Mouse (Mus musculus) midbrain, embryonic 12.5 days (tissue): ENCODE data around the gene Epb41l4b. TPM values are rescaled to one million over a fixed set of nuclear protein-coding genes. Genes with fewer than 3 reads are reported as not detected.
A peak's percentile ranks its signal among the peaks of the same experiment; 100 is the strongest.

Source experiments
- ATAC-seq: fragments of 200-750 bp; cut with Nextera tagmentation; 2 replicates; pipeline ENCODE4 v1.8.0; 2017; ENCODE audit warnings: low read depth, moderate TSS enrichment, moderate library complexity; ENCODE audit not compliant: low FRiP score
- H3K27ac ChIP-seq: fragments of 300-500 bp; sonication (generic); replicated peaks from 2 replicates; pipeline ENCODE4 v1.5.1; 2016; ENCODE audit warnings: mild to moderate bottlenecking
- H3K27me3 ChIP-seq: fragments of 300-500 bp; sonication (generic); 2 replicates; pipeline ENCODE4 v1.6.1; 2016; ENCODE audit warnings: mild to moderate bottlenecking
- H3K36me3 ChIP-seq: fragments of 300-500 bp; sonication (generic); 2 replicates; pipeline ENCODE4 v1.6.1; 2016
- H3K4me1 ChIP-seq: fragments of 300-500 bp; sonication (generic); 2 replicates; pipeline ENCODE4 v1.6.1; 2016
- H3K4me2 ChIP-seq: fragments of 300-500 bp; sonication (generic); replicated peaks from 2 replicates; pipeline ENCODE4 v1.6.1; 2016; ENCODE audit warnings: mild to moderate bottlenecking, moderate library complexity
- H3K4me3 ChIP-seq: fragments of 300-500 bp; sonication (generic); 2 replicates; pipeline ENCODE4 v1.5.1; 2016; ENCODE audit warnings: mild to moderate bottlenecking
- H3K9ac ChIP-seq: fragments of 300-500 bp; sonication (generic); replicated peaks from 2 replicates; pipeline ENCODE4 v1.6.1; 2016; ENCODE audit warnings: mild to moderate bottlenecking, moderate library complexity
- H3K9me3 ChIP-seq: fragments of 300-500 bp; sonication (generic); 2 replicates; pipeline ENCODE4 v1.6.1; 2016; ENCODE audit warnings: mild to moderate bottlenecking
- WGBS: fragments of 180-500 bp; shearing (Covaris S2); methylation state at CpG from one replicate; pipeline ENCODE4 v1.1.7; 2016; 5-methylcytosine and 5-hydroxymethylcytosine counted together
- polyA plus RNA-seq: library from polyadenylated mRNA; unstranded; fragments of >200 nt; fragmentation: Nextera tagmentation; extraction: Ambion mirVana; gene quantifications from 2 replicates; pipeline ENCODE4 v1.2.1, GENCODE M21; 2016

Epb41l4b gene
- polyA plus RNA-seq, 1 experiment from 2014 or later: 2.0 TPM

- Histone ChIP-seq H3K9ac (no peak overlapping the region), H3K27ac (no peak overlapping the region), H3K27me3 (no peaks in the 10 kb centered on the region), H3K4me3 (no peak overlapping the region), H3K4me2 (no peak overlapping the region), H3K4me1 (peaks cover 3% of the 10 kb centered on the region; the same call in 1 of the 2 replicates), H3K36me3 (no peaks in the 10 kb centered on the region), H3K9me3 (no peaks in the 10 kb centered on the region)
- ATAC-seq: no peak
- WGBS: 65% methylated on average over 11 of the region's 11 CpGs
These were observed 20.2 kb downstream of the Epb41l4b start for GRCm38 (mm10) chr4:57123003-57123402.

GRCm38 (mm10) chr4:57122166-57122565 is 21.1 kb downstream of the Epb41l4b start:
- H3K9ac ChIP-seq: no peak overlapping the region
- no peaks in the 10 kb centered on the region for H3K27me3 ChIP-seq
- peaks cover 3% of the 10 kb centered on the region; the same call in 1 of the 2 replicates for H3K4me1 ChIP-seq
- 86% methylated on average over 3 of the region's 3 CpGs for WGBS
- no peaks in the 10 kb centered on the region for H3K9me3 ChIP-seq
- no peak overlapping the region for H3K4me2 ChIP-seq
- no peak overlapping the region for H3K27ac ChIP-seq
- H3K36me3 ChIP-seq: no peaks in the 10 kb centered on the region
- H3K4me3 ChIP-seq: no peak overlapping the region
- no peak for ATAC-seq

GRCm38 (mm10) chr4:57120563-57120962 is 22.7 kb downstream of the Epb41l4b start:
- 0 out of 2 replicates have a peak, but pooled peaks have one; percentile 6 for ATAC-seq
- Histone ChIP-seq H3K36me3 (no peaks in the 10 kb centered on the region), H3K27me3 (no peaks in the 10 kb centered on the region), H3K9me3 (no peaks in the 10 kb centered on the region), H3K27ac (no peak overlapping the region), H3K4me1 (peaks cover 3% of the 10 kb centered on the region; the same call in 1 of the 2 replicates), H3K4me3 (no peak overlapping the region), H3K4me2 (no peak overlapping the region), H3K9ac (no peak overlapping the region)
- 68% methylated on average over 2 of the region's 2 CpGs for WGBS

GRCm38 (mm10) chr4:57119976-57120375 is 23.3 kb downstream of the Epb41l4b start:
- ATAC-seq: no peak
- H3K27me3 ChIP-seq: no peaks in the 10 kb centered on the region
- WGBS: 86% methylated on average over 6 of the region's 6 CpGs
- H3K36me3 ChIP-seq: no peaks in the 10 kb centered on the region
- no peak overlapping the region for H3K4me3 ChIP-seq
- no peak overlapping the region for H3K9ac ChIP-seq
- H3K4me2 ChIP-seq: no peak overlapping the region
- no peaks in the 10 kb centered on the region for H3K9me3 ChIP-seq
- H3K27ac ChIP-seq: no peak overlapping the region
- peaks cover 3% of the 10 kb centered on the region; the same call in 1 of the 2 replicates for H3K4me1 ChIP-seq

- ATAC-seq: no peak
- Histone ChIP-seq H3K4me2 (no peak overlapping the region), H3K4me3 (no peak overlapping the region), H3K9ac (no peak overlapping the region), H3K4me1 (peaks cover 3% of the 10 kb centered on the region; the same call in 1 of the 2 replicates), H3K27me3 (no peaks in the 10 kb centered on the region), H3K9me3 (no peaks in the 10 kb centered on the region), H3K36me3 (no peaks in the 10 kb centered on the region), H3K27ac (no peak overlapping the region)
- 90% methylated on average over 3 of the region's 3 CpGs for WGBS
These were observed 24.4 kb downstream of the Epb41l4b start for GRCm38 (mm10) chr4:57118883-57119282.

GRCm38 (mm10) chr4:57116278-57116677 is 27.0 kb downstream of the Epb41l4b start:
- H3K9me3 ChIP-seq: no peaks in the 10 kb centered on the region
- H3K27me3 ChIP-seq: no peaks in the 10 kb centered on the region
- 93% methylated on average over 6 of the region's 6 CpGs for WGBS
- H3K9ac ChIP-seq: no peak overlapping the region
- no peaks in the 10 kb centered on the region for H3K36me3 ChIP-seq
- no peak for ATAC-seq
- no peak overlapping the region for H3K27ac ChIP-seq
- H3K4me2 ChIP-seq: no peak overlapping the region
- H3K4me3 ChIP-seq: no peak overlapping the region
- no peaks in the 10 kb centered on the region; the same call in 1 of the 2 replicates for H3K4me1 ChIP-seq

GRCm38 (mm10) chr4:57114617-57115592 is 28.3 kb downstream of the Epb41l4b start:
- no peaks in the 10 kb centered on the region for H3K36me3 ChIP-seq
- H3K4me2 ChIP-seq: no peak overlapping the region
- no peaks in the 10 kb centered on the region for H3K27me3 ChIP-seq
- H3K9me3 ChIP-seq: no peaks in the 10 kb centered on the region
- no peak overlapping the region for H3K9ac ChIP-seq
- no peak overlapping the region for H3K27ac ChIP-seq
- no peak for ATAC-seq
- H3K4me1 ChIP-seq: no peaks in the 10 kb centered on the region; the same call in 1 of the 2 replicates
- H3K4me3 ChIP-seq: no peak overlapping the region
- WGBS: 79% methylated on average over 19 of the region's 19 CpGs

- no peak overlapping the region; the same call in 1 of the 2 replicates for H3K27ac ChIP-seq
- H3K36me3 ChIP-seq: no peaks in the 10 kb centered on the region
- no peak overlapping the region for H3K4me2 ChIP-seq
- H3K27me3 ChIP-seq: no peaks in the 10 kb centered on the region
- H3K4me1 ChIP-seq: no peaks in the 10 kb centered on the region; the same call in none of the 2 replicates
- 68% methylated on average over 7 of the region's 7 CpGs for WGBS
- H3K9ac ChIP-seq: no peak overlapping the region
- H3K4me3 ChIP-seq: no peak overlapping the region
- no peaks in the 10 kb centered on the region for H3K9me3 ChIP-seq
- no peak for ATAC-seq
These were observed 29.6 kb downstream of the Epb41l4b start for GRCm38 (mm10) chr4:57113472-57114216.

- 88% methylated on average over 11 of the region's 11 CpGs for WGBS
- no peaks in the 10 kb centered on the region for H3K27me3 ChIP-seq
- H3K4me1 ChIP-seq: no peaks in the 10 kb centered on the region; the same call in none of the 2 replicates
- ATAC-seq: no peak
- H3K4me3 ChIP-seq: no peak overlapping the region
- H3K36me3 ChIP-seq: no peaks in the 10 kb centered on the region
- no peak overlapping the region for H3K27ac ChIP-seq
- H3K4me2 ChIP-seq: no peak overlapping the region
- no peaks in the 10 kb centered on the region for H3K9me3 ChIP-seq
- H3K9ac ChIP-seq: no peak overlapping the region
These were observed 31.2 kb downstream of the Epb41l4b start for GRCm38 (mm10) chr4:57111992-57112540.

GRCm38 (mm10) chr4:57111411-57111810 is 31.8 kb downstream of the Epb41l4b start:
- H3K9me3 ChIP-seq: no peaks in the 10 kb centered on the region
- WGBS: 84% methylated on average over 4 of the region's 4 CpGs
- no peaks in the 10 kb centered on the region; the same call in none of the 2 replicates for H3K4me1 ChIP-seq
- no peak overlapping the region for H3K4me3 ChIP-seq
- no peak for ATAC-seq
- H3K36me3 ChIP-seq: no peaks in the 10 kb centered on the region
- H3K27me3 ChIP-seq: no peaks in the 10 kb centered on the region
- no peak overlapping the region for H3K9ac ChIP-seq
- H3K4me2 ChIP-seq: no peak overlapping the region
- H3K27ac ChIP-seq: no peak overlapping the region

- no peak for ATAC-seq
- 75% methylated on average over 4 of the region's 4 CpGs for WGBS
- no peaks in the 10 kb centered on the region for H3K27me3 ChIP-seq
- no peak overlapping the region for H3K4me3 ChIP-seq
- H3K4me1 ChIP-seq: no peaks in the 10 kb centered on the region; the same call in 1 of the 2 replicates
- no peak overlapping the region for H3K9ac ChIP-seq
- H3K9me3 ChIP-seq: no peaks in the 10 kb centered on the region
- no peaks in the 10 kb centered on the region for H3K36me3 ChIP-seq
- H3K27ac ChIP-seq: no peak overlapping the region
- H3K4me2 ChIP-seq: no peak overlapping the region
These were observed 33.7 kb downstream of the Epb41l4b start for GRCm38 (mm10) chr4:57109543-57109942.
